Mouse (Mus musculus) neural tube, embryonic 11.5 days (tissue): ENCODE data around the gene Pld4. TPM values are rescaled to one million over a fixed set of nuclear protein-coding genes. Genes with fewer than 3 reads are reported as not detected.
A peak's percentile ranks its signal among the peaks of the same experiment; 100 is the strongest.

Experiments used
- ATAC-seq: fragments of 200-750 bp; cut with Nextera tagmentation; 2 replicates; pipeline ENCODE4 v1.8.0; 2017; ENCODE audit warnings: moderate number of reproducible peaks, mild to moderate bottlenecking, moderate TSS enrichment, moderate library complexity; ENCODE audit not compliant: insufficient read depth, low FRiP score, low TSS enrichment
- DNase-seq: peaks from one replicate; pipeline ENCODE4 v3.0.0-alpha.2; 2015; ENCODE audit warnings: low spot score
- H3K27ac ChIP-seq: fragments of 300-500 bp; sonication (generic); 2 replicates; pipeline ENCODE4 v1.5.1; 2014; ENCODE audit warnings: low read depth, mild to moderate bottlenecking, low read length
- H3K27me3 ChIP-seq: fragments of 300-500 bp; sonication (generic); 2 replicates; pipeline ENCODE4 v1.6.1; 2014; ENCODE audit warnings: mild to moderate bottlenecking, low read length, mixed read lengths; ENCODE audit not compliant: control insufficient read depth, insufficient read depth
- H3K36me3 ChIP-seq: fragments of 300-500 bp; sonication (generic); 2 replicates; pipeline ENCODE4 v1.6.1; 2014; ENCODE audit warnings: mild to moderate bottlenecking, low read length, moderate library complexity, mixed read lengths; ENCODE audit not compliant: control insufficient read depth, insufficient read depth
- H3K4me1 ChIP-seq: fragments of 300-500 bp; sonication (generic); 2 replicates; pipeline ENCODE4 v1.6.1; 2014; ENCODE audit warnings: low read length, mixed read lengths; ENCODE audit not compliant: control insufficient read depth, insufficient read depth
- H3K4me2 ChIP-seq: fragments of 300-500 bp; sonication (generic); 2 replicates; pipeline ENCODE4 v1.6.1; 2014; ENCODE audit warnings: low read depth, mild to moderate bottlenecking, moderate library complexity
- H3K4me3 ChIP-seq: fragments of 300-500 bp; sonication (generic); 2 replicates; pipeline ENCODE4 v1.5.1; 2014; ENCODE audit warnings: low read depth, low read length
- H3K9ac ChIP-seq: fragments of 300-500 bp; sonication (generic); 2 replicates; pipeline ENCODE4 v1.6.1; 2014; ENCODE audit warnings: mild to moderate bottlenecking, low read length
- H3K9me3 ChIP-seq: fragments of 300-500 bp; sonication (generic); 2 replicates; pipeline ENCODE4 v1.6.1; 2016; ENCODE audit warnings: low read length; ENCODE audit not compliant: control insufficient read depth
- WGBS: fragments of 180-500 bp; shearing (Covaris S2); extraction: QIAGEN DNeasy Blood & Tissue Kit; methylation state at CpG from one replicate; pipeline ENCODE4 v1.1.7; 2014; 5-methylcytosine and 5-hydroxymethylcytosine counted together
- polyA plus RNA-seq: library from polyadenylated mRNA; unstranded; fragments of >200 nt; fragmentation: Nextera tagmentation; extraction: Ambion mirVana; gene quantifications from 2 replicates; pipeline ENCODE4 v1.2.1, GENCODE M21; 2014

Pld4 gene
- polyA plus RNA-seq, 1 experiment from 2014 or later: 3.8 TPM

DNA sequence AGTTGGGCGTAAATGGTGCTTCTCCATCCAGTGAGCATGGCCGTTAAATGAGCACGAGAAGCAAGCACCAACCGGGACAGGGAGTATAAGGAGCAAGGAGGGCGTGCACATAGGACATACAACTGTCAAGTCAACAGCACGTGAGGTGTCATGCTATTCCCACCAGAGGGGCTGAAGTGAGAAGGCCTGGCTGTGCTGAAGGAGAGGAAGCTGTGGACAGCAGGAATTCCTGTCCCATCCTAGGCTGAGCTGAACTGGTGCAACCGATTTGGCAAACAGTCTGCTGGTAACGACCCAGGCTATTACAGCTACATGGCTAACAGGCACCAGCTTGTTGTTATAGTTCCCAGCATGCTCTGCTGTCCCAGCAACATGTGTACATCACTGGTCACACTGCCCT lies 30.6 kb downstream of the Pld4 start:
- 73% methylated on average over 8 of the region's 8 CpGs for WGBS
- Histone ChIP-seq H3K36me3 (no peaks in the 10 kb centered on the region), H3K9ac (no peak overlapping the region), H3K9me3 (no peaks in the 10 kb centered on the region), H3K4me1 (peaks cover 3% of the 10 kb centered on the region; the same call in 1 of the 2 replicates), H3K27me3 (no peaks in the 10 kb centered on the region), H3K4me2 (no peak overlapping the region), H3K4me3 (no peak overlapping the region), H3K27ac (no peak overlapping the region)
- ATAC-seq: no peak
- DNase-seq: no peak

DNA sequence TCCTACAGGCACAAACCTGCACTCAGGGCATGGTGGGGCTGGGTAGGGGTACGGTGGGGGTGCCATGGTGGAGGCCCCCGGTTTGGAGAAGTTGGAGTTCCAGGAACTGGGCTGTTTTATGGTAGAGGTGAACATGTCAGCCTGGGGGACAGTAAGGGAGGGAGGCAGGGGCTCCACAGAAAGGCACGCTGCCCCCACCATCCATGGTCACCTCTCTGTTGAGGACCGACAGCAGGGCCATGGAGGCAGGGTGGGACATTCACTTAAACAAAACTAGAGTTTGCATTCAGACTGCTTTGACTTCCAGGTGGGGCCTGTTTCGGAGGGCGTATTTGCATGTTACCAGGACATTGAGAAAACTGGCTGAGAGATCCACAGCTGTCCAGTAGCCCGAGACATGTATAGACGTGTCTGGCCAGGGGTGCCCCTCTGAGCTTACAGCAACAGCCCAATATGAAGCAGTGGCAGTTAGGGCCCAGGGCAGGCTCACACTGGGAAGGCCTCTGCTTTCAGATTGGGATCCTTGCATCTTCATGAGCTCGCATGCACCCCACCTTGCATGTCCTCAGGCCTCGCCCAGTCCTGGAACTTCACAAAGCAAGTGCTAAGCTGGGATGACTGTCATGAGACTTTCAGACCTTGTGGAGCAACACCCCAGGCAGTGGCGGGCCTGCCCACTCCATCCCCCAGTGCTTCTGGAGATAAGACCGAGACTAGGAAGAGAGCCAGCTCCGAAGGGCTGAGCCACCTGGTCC lies 33.3 kb downstream of the Pld4 start:
- Histone ChIP-seq H3K4me1 (peaks cover 3% of the 10 kb centered on the region; the same call in 1 of the 2 replicates), H3K9me3 (no peaks in the 10 kb centered on the region), H3K36me3 (no peaks in the 10 kb centered on the region), H3K4me3 (no peak overlapping the region), H3K4me2 (no peak overlapping the region), H3K9ac (no peak overlapping the region), H3K27me3 (no peaks in the 10 kb centered on the region), H3K27ac (no peak overlapping the region)
- DNase-seq: no peak
- ATAC-seq: no peak
- WGBS: 81% methylated on average over 13 of the region's 13 CpGs

DNA sequence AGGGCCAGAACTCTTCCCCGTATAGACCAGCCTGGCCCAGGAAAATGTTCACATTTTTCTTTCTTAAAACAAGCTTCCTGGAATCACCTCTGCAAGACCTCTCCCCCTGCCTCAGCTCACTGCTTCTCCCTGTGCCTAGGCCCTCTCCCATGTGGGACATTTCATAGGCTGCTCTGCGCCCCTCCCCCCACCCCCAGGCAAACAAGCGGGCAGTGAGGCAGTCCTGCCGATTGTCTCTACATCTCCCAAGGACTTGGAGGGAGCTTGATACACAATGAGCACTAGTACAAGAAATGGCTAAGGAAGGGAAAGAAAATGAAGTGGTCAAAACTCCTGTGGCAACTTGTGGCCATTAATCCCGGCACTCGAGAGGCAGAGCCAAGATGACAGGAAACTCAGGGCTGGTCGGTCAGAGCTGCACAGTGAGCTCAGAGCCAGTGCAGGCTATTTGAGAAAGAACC lies 33.9 kb downstream of the Pld4 start:
- no peak overlapping the region for H3K9ac ChIP-seq
- H3K9me3 ChIP-seq: no peaks in the 10 kb centered on the region
- no peaks in the 10 kb centered on the region for H3K36me3 ChIP-seq
- H3K27me3 ChIP-seq: no peaks in the 10 kb centered on the region
- DNase-seq: no peak
- no peak for ATAC-seq
- WGBS: 46% methylated on average over 7 of the region's 7 CpGs
- no peak overlapping the region for H3K4me3 ChIP-seq
- no peak overlapping the region for H3K4me2 ChIP-seq
- H3K27ac ChIP-seq: no peak overlapping the region
- peaks cover 3% of the 10 kb centered on the region; the same call in 1 of the 2 replicates for H3K4me1 ChIP-seq

DNA sequence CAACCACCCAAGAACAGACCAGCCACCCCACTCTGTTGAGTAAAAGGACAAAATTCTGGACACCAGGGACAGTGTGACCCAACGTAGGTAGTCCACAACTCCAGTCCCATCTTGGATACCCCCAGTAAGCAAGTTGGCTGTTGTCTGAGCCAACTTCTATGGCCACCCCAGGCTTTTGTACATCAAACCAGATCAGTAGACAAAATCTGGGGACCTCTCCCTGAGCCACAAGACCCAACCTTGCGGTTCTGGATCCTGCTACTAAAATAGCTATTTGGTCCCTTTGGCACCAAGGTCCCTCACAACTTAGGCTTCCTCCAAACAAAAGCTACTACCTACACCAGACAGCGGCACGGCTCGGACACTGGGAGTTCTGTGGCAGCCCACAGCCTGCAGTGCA lies 34.5 kb downstream of the Pld4 start:
- Histone ChIP-seq H3K36me3 (no peaks in the 10 kb centered on the region), H3K4me3 (no peak overlapping the region), H3K4me2 (no peak overlapping the region), H3K27ac (no peak overlapping the region), H3K9me3 (no peaks in the 10 kb centered on the region), H3K27me3 (no peaks in the 10 kb centered on the region), H3K4me1 (peaks cover 3% of the 10 kb centered on the region; the same call in 1 of the 2 replicates), H3K9ac (no peak overlapping the region)
- DNase-seq (no peak), ATAC-seq (no peak)
- 90% methylated on average over 5 of the region's 5 CpGs for WGBS

DNA sequence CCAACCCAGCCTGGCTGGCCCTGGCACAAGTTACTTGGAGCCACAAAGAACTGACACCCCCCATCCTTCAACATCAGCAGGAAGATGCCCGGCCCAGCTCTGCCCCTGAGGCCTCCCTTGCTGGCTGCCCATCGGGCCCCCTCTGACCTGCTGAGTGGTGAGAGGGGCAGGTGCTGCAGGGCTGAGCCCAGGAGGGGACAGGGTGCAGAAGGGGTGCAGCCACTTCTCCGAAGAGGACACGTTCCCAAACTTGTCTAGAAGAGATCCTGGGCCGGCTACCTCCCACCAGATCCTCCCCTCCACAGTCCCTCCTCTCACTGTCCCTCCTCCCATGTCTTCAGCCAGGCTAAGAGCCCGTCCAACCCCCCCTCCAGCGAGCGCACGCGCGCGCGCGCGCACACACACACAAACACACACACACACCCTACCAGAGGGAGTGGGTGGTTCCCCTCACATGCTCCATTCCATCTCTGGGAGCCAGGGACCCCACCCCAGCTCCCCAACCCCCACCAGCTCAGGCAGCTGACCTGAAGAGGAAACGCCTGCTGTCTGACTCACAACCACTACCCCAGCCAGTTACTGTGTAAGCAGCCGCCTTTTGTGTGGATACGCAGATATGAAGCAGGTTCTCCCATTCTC lies 35.1 kb downstream of the Pld4 start:
- ATAC-seq: no peak
- H3K27me3 ChIP-seq: peaks cover 1% of the 10 kb centered on the region; the same call in 1 of the 2 replicates
- H3K4me2 ChIP-seq: no peak overlapping the region
- H3K4me3 ChIP-seq: no peak overlapping the region
- no peaks in the 10 kb centered on the region for H3K9me3 ChIP-seq
- H3K27ac ChIP-seq: no peak overlapping the region
- 78% methylated on average over 18 of the region's 18 CpGs for WGBS
- 0 out of 2 replicates have a peak overlapping the region, but pooled peaks have one; percentile 6 for H3K9ac ChIP-seq
- peaks cover 3% of the 10 kb centered on the region; the same call in 1 of the 2 replicates for H3K4me1 ChIP-seq
- DNase-seq: no peak
- no peaks in the 10 kb centered on the region for H3K36me3 ChIP-seq

DNA sequence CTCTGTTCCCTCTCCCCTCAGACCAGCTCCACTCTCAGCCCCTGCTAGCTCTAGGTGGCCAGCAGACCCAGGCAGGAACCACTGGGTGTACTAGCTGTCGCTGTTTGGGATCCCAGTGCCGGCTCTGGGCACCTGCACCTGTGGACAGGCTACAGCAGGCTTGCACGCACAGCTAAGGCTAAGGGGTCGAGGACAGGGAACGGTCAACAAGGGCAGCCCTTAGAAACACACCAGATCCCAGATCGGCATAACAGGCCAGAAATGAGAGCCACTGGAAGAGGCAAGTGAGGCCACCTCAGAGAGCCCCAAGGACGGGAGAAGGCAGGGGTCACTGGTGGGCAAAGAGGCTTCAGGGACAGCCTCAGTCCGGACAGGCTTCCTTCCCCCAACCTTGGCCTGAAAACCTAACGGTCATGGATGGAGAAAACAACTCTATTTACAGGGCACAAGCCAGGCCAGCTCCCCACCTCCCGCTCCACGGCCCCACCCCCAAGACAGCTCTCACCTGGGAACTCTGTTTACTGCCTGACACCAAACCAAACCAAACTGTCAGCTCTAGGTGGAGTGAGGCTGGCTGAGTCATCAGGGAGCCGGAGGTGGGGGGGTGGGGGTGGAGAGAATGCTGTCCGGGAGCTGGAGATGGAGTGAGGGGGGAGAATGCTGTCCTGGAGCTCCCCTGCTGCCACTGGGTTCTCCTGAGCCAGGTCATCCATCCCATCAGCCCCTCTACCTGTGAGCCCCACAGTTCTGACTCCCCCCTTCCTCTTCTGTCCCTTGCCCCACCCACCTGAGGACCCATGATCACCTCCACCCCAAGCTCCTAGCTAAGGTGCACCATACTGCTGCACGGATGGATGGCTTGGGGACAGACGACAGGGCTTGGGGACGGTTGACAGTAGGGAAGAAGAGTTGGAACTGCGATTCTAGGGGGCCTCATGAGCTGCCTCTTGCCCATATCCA lies 36.4 kb downstream of the Pld4 start:
- no peak for ATAC-seq
- DNase-seq: no peak
- WGBS: 51% methylated on average over 17 of the region's 17 CpGs

DNA sequence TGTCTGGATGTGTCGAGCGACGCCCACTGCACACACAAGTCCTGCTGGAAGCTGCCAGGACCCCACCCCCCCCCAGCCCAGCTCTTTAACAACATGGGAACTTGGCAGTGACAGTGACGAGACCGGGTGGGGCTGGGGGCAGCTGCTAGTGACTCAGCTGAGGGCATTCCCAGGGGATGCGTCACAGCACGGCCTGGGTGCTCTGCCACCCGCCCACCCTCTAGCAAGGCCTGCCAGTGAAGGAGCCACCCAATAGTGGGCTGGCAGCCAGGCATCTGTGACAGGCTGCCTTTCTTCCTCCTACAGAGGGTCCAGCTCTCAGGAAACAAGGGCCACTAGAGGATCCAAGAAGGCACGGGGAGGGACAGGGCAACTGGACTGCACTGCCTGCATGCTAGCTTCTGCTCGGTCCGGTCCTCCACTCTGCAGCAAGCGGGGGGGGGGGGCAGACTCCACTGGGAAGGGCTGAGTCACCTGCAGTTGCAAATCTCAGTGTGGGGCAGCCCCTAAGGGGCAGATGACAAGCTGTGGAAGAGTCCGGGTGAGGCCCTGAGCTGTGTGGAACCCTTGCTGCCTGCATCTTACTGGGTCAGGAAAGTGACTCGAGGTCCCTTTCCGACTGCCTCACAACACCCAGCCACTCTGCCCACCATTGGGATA lies 37.3 kb downstream of the Pld4 start:
- Histone ChIP-seq H3K9me3 (no peaks in the 10 kb centered on the region), H3K4me1 (peaks cover 9% of the 10 kb centered on the region; the same call in 1 of the 2 replicates), H3K36me3 (no peaks in the 10 kb centered on the region), H3K27me3 (peaks cover 13% of the 10 kb centered on the region), H3K4me3 (no peak overlapping the region), H3K4me2 (no peak overlapping the region), H3K9ac (no peak overlapping the region), H3K27ac (no peak overlapping the region)
- no peak for ATAC-seq
- DNase-seq: no peak
- WGBS: 70% methylated on average over 15 of the region's 15 CpGs

More for the DNA sequence above, 36.4 kb downstream of the Pld4 start:
- Histone ChIP-seq H3K36me3 (no peaks in the 10 kb centered on the region), H3K4me2 (no peak overlapping the region), H3K9ac (no peak overlapping the region), H3K27me3 (peaks cover 13% of the 10 kb centered on the region), H3K9me3 (no peaks in the 10 kb centered on the region), H3K4me3 (no peak overlapping the region), H3K4me1 (peaks cover 6% of the 10 kb centered on the region; the same call in 1 of the 2 replicates), H3K27ac (no peak overlapping the region)

DNA sequence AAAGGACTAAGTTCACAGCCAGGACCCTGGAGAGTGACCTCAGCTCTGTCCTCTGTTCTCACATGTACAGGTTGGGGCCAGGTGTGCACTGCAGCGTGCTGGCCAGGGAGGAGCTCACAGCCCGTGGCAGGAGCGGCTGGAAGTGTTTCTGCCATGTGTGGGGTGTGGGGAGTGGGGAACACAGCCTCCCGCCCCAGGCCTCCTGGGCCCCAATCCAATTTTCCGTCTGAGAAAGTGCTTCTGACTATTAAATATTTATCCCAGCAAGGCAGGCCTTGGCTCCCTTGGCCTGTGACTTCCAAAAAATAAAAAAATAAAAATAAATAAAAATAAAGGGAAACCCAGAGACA lies 37.9 kb downstream of the Pld4 start:
- H3K9ac ChIP-seq: no peak overlapping the region
- H3K9me3 ChIP-seq: no peaks in the 10 kb centered on the region
- H3K4me2 ChIP-seq: no peak overlapping the region
- no peak overlapping the region for H3K4me3 ChIP-seq
- ATAC-seq (no peak), DNase-seq (no peak)
- H3K36me3 ChIP-seq: no peaks in the 10 kb centered on the region
- H3K27ac ChIP-seq: no peak overlapping the region
- 48% methylated on average over 5 of the region's 5 CpGs for WGBS
- peaks cover 9% of the 10 kb centered on the region; the same call in 1 of the 2 replicates for H3K4me1 ChIP-seq
- H3K27me3 ChIP-seq: peaks cover 13% of the 10 kb centered on the region
